Mouse (Mus musculus): ENCODE data around the gene Uso1. TPM values are rescaled to one million over a fixed set of nuclear protein-coding genes. Genes with fewer than 3 reads are reported as not detected.

Gene Uso1
- polyA plus RNA-seq, 1 experiment, result 8.1 TPM

DNA sequence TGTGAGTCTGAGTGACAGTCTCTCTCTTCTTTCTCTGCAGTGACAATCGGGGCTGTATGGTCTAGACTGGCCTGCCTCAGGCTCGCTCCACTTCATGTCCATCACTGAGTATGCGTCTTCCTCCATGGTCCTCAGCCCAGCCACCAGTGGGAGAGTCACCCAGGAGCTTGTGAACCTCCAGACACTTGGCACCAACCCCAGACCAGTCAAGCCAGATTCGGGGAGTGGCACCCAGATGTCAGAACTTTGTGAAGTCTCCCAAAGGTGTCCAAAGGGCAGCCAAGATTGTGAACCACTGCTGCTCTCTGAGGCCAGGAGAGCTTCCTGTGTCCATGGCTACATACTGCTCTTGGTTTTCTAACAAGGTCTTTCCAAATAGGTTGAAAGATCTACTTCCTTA is 74.5 kb downstream of the Uso1 start:
- H3K4me3 ChIP-seq (ENCODE audit: control insufficient read depth, low read depth, low read length), result no peak overlapping the region
- TF ChIP-seq POLR2A (IDR thresholded peaks at IDR 0.05; ENCODE audit: control insufficient read depth, low read depth, low read length) (no peak), CTCF (IDR thresholded peaks at IDR 0.05; ENCODE audit: control insufficient read depth, insufficient read depth, insufficient replicate concordance, low read depth, low read length) (no peak)
- no peaks in the 10 kb centered on the region for H3K4me1 ChIP-seq (ENCODE audit: control insufficient read depth, insufficient read depth, low read length)
- H3K36me3 ChIP-seq (ENCODE audit: control insufficient read depth, insufficient read depth, low read length), result no peaks in the 10 kb centered on the region
- H3K27me3 ChIP-seq (ENCODE audit: control insufficient read depth, insufficient read depth, low read length), result no peaks in the 10 kb centered on the region
- no peak overlapping the region for H3K27ac ChIP-seq (ENCODE audit: control insufficient read depth, insufficient read depth, low read depth, low read length)

DNA sequence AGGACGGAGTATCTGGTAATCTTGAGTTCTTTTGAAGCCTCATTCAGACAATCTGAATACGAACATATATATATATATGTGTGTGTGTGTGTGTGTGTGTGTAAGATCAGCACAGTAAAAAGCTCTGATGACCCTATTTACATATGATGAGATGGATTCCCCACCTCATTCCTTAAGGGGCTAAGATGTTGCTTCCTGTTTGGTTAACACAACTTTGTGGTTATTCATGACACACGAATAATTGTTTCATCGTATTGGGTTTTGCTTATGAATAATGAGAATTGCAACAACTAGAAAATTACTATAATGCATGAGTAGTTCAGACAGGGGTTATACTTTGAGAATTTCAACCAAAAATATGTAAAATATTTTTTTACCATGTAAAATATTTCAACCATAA is 77.6 kb downstream of the Uso1 start, which contains the start of gene U90926:
U90926 (minus strand) TSS at position 101 of the 400 bp plus-strand sequence.
- H3K4me3 ChIP-seq (ENCODE audit: control insufficient read depth, low read depth, low read length), result no peak within 1 kb of the TSS
- H3K27me3 ChIP-seq (ENCODE audit: control insufficient read depth, insufficient read depth, low read length), result no peaks in the 10 kb centered on the region
- TF ChIP-seq CTCF (IDR thresholded peaks at IDR 0.05; ENCODE audit: control insufficient read depth, insufficient read depth, insufficient replicate concordance, low read depth, low read length) (no peak), POLR2A (IDR thresholded peaks at IDR 0.05; ENCODE audit: control insufficient read depth, low read depth, low read length) (no peak)
- peaks cover 6% of the 10 kb centered on the region; the same call in 1 of the 2 replicates for H3K4me1 ChIP-seq (ENCODE audit: control insufficient read depth, insufficient read depth, low read length)
- no peaks in the 10 kb centered on the region for H3K36me3 ChIP-seq (ENCODE audit: control insufficient read depth, insufficient read depth, low read length)
- no peak within 1 kb of the TSS for H3K27ac ChIP-seq (ENCODE audit: control insufficient read depth, insufficient read depth, low read depth, low read length)

DNA sequence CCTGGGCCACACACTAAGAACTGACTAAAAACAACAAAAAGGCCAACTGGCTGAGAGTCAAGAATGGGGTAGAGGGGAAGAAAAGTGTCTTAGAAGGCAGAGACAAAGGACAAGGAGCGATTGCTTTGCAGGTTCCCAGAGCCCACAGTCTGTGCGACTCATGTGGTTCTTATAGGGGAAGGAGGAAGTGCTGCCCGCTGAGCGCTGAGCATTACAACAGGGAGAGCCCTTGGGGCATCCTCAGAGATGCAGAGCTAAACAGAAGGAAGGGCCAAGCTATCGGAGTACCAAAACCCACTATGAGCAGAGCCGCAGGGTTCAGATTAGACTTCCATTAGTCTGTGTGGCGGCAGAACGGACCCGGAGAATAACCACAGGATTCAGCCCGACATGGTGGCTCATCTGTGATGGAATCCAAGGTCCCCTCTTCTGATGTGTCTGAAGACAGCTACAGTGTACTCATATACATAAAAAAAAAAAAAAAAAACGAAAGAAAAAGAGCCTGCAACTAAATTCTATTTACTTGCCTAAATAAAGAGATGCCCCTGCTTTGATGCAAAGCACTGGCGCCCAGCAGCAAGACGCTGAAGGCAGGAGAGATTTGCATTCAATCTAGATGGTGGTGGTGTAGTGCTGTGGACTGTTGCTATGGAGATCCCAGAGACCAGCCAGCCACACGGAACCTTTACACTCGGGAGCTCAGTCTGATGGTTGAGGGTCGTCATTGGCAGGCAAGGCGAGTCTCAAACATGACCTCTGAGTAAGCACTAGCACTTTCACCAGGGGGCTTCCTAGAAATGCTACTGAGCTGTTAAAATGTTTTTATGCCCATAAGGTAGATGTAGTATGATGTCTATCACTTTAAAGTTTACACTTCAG is 81.4 kb downstream of the Uso1 start:
- peak overlapping the region; percentile 40 for H3K4me3 ChIP-seq (ENCODE audit: control insufficient read depth, low read depth, low read length)
- no peak overlapping the region for H3K27ac ChIP-seq (ENCODE audit: control insufficient read depth, insufficient read depth, low read depth, low read length)
- H3K27me3 ChIP-seq (ENCODE audit: control insufficient read depth, insufficient read depth, low read length), result no peaks in the 10 kb centered on the region
- peaks cover 6% of the 10 kb centered on the region; the same call in 1 of the 2 replicates for H3K4me1 ChIP-seq (ENCODE audit: control insufficient read depth, insufficient read depth, low read length)
- TF ChIP-seq CTCF (IDR thresholded peaks at IDR 0.05; ENCODE audit: control insufficient read depth, insufficient read depth, insufficient replicate concordance, low read depth, low read length), result no peak
- TF ChIP-seq POLR2A (IDR thresholded peaks at IDR 0.05; ENCODE audit: control insufficient read depth, low read depth, low read length), result no peak
- no peaks in the 10 kb centered on the region for H3K36me3 ChIP-seq (ENCODE audit: control insufficient read depth, insufficient read depth, low read length)

DNA sequence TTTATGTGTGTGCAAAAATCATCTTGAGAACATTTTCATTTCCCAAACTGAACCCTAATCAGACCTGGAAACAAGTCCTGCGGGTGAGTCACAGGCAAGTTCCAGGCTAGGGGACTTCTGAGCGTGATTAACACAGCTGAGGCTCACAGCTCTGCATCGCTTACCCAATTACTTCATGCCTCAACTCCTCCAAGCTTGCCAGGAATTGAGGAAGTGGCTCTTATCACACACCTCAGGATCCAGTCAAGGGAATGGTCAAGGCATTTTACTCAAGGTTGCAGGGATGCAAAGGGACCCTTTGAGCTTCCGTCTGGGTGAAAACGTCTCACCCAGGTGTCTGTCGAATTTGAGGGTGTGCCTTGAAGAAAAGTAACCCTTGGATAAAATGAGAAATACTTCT is 82.1 kb downstream of the Uso1 start:
- Histone ChIP-seq H3K27me3 (ENCODE audit: control insufficient read depth, insufficient read depth, low read length) (no peaks in the 10 kb centered on the region), H3K27ac (ENCODE audit: control insufficient read depth, insufficient read depth, low read depth, low read length) (no peak overlapping the region), H3K4me1 (ENCODE audit: control insufficient read depth, insufficient read depth, low read length) (peaks cover 6% of the 10 kb centered on the region; the same call in 1 of the 2 replicates), H3K36me3 (ENCODE audit: control insufficient read depth, insufficient read depth, low read length) (no peaks in the 10 kb centered on the region), H3K4me3 (ENCODE audit: control insufficient read depth, low read depth, low read length) (no peak overlapping the region)
- TF ChIP-seq POLR2A (IDR thresholded peaks at IDR 0.05; ENCODE audit: control insufficient read depth, low read depth, low read length), result no peak
- no peak for TF ChIP-seq CTCF (IDR thresholded peaks at IDR 0.05; ENCODE audit: control insufficient read depth, insufficient read depth, insufficient replicate concordance, low read depth, low read length)

DNA sequence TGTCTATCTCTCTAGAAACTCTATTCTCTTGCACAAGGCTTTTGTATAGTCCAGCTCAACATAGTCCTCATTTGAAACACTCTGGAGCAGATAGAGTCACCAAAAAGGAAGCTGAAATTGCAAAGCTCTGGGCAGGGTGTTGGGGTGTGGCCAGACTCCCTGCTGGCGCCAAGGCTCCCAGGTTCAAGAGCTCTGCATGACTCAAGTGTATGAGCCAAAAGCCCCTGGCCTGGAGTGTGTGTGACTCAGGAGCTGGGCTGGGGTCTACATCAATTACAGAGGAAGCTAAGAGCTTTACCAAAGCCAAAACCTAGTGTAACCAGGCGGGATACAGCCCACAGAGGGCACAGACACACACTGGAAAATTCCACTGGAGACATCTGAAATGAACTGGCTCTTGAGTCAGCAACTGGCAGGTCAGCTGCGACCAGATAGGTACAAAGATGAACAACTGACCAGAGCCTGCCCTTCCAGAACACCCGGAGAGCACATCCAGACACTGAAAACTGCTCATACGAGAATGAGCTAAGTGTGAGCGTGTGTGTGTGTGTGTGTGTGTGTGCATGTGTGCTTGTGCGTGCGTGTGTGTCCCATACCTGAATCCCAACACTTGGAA is 82.7 kb downstream of the Uso1 start:
- Histone ChIP-seq H3K27ac (ENCODE audit: control insufficient read depth, insufficient read depth, low read depth, low read length) (no peak overlapping the region), H3K4me3 (ENCODE audit: control insufficient read depth, low read depth, low read length) (no peak overlapping the region), H3K27me3 (ENCODE audit: control insufficient read depth, insufficient read depth, low read length) (no peaks in the 10 kb centered on the region), H3K4me1 (ENCODE audit: control insufficient read depth, insufficient read depth, low read length) (peaks cover 6% of the 10 kb centered on the region; the same call in 1 of the 2 replicates), H3K36me3 (ENCODE audit: control insufficient read depth, insufficient read depth, low read length) (no peaks in the 10 kb centered on the region)
- TF ChIP-seq POLR2A (IDR thresholded peaks at IDR 0.05; ENCODE audit: control insufficient read depth, low read depth, low read length) (no peak), CTCF (IDR thresholded peaks at IDR 0.05; ENCODE audit: control insufficient read depth, insufficient read depth, insufficient replicate concordance, low read depth, low read length) (no peak)

DNA sequence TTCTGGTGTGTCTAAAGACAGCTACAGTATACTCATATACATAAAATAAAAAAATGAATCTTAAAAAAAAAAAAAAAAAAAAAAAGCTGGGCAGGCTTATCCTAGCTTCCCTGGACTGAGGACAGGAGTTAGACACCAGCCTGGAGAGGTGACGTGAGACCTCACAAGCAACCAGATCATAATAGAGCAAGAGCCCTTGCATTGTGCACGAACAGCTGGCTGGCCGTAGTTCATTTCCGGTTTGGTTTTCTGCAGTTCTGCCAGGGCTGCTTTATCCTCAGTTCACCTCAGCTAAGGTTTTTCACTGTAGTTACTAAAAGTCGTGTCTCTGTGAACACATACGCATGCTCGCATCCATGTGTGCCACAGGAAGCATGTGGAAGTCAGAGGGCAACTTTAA is 90.0 kb downstream of the Uso1 start:
- no peaks in the 10 kb centered on the region for H3K36me3 ChIP-seq (ENCODE audit: control insufficient read depth, insufficient read depth, low read length)

DNA sequence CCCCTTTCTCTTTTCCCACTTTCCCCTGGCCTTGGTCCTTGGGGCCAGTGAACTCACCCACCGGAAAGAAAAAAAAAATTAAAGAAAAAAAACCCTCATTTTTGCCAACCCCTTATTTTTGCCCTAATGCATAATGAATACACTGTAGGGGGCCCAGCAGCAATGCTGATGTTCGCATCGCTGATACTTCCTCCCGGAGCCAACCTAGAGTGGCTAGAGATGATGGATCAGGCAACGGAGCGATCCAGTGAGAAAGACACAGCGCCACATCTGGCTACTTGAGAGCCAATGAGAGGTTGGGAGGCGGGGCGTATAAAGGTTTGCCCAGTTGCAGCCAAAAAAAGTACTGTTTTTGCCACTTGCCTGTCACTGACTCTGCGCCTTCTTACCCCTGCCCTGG is 91.0 kb downstream of the Uso1 start:
- Histone ChIP-seq H3K27ac (ENCODE audit: control insufficient read depth, insufficient read depth, low read depth, low read length) (no peak overlapping the region), H3K36me3 (ENCODE audit: control insufficient read depth, insufficient read depth, low read length) (no peaks in the 10 kb centered on the region), H3K4me1 (ENCODE audit: control insufficient read depth, insufficient read depth, low read length) (no peaks in the 10 kb centered on the region), H3K27me3 (ENCODE audit: control insufficient read depth, insufficient read depth, low read length) (no peaks in the 10 kb centered on the region), H3K4me3 (ENCODE audit: control insufficient read depth, low read depth, low read length) (no peak overlapping the region)
- TF ChIP-seq POLR2A (IDR thresholded peaks at IDR 0.05; ENCODE audit: control insufficient read depth, low read depth, low read length), result no peak
- TF ChIP-seq CTCF (IDR thresholded peaks at IDR 0.05; ENCODE audit: control insufficient read depth, insufficient read depth, insufficient replicate concordance, low read depth, low read length), result no peak

More for the DNA sequence above, 90.0 kb downstream of the Uso1 start:
- Histone ChIP-seq H3K4me1 (ENCODE audit: control insufficient read depth, insufficient read depth, low read length) (no peaks in the 10 kb centered on the region), H3K27me3 (ENCODE audit: control insufficient read depth, insufficient read depth, low read length) (no peaks in the 10 kb centered on the region), H3K27ac (ENCODE audit: control insufficient read depth, insufficient read depth, low read depth, low read length) (no peak overlapping the region), H3K4me3 (ENCODE audit: control insufficient read depth, low read depth, low read length) (no peak overlapping the region)
- TF ChIP-seq CTCF (IDR thresholded peaks at IDR 0.05; ENCODE audit: control insufficient read depth, insufficient read depth, insufficient replicate concordance, low read depth, low read length), result no peak
